Mouse (Mus musculus) frontal cortex, postnatal 25 days (tissue): Measurements from ENCODE around the gene Ppm1a.
"Not testable (repeated sequence)": the region's sequence is repeated elsewhere in the genome, so short reads cannot be mapped to it uniquely, and the experiment has no call there.

ENCODE experiments used
- DNase-seq, 2 experiments: peaks; one replicate each; pipeline ENCODE4 v3.0.0; 2022; ENCODE audit warnings: low spot score in 2 of 2

Gene Ppm1a

DNA sequence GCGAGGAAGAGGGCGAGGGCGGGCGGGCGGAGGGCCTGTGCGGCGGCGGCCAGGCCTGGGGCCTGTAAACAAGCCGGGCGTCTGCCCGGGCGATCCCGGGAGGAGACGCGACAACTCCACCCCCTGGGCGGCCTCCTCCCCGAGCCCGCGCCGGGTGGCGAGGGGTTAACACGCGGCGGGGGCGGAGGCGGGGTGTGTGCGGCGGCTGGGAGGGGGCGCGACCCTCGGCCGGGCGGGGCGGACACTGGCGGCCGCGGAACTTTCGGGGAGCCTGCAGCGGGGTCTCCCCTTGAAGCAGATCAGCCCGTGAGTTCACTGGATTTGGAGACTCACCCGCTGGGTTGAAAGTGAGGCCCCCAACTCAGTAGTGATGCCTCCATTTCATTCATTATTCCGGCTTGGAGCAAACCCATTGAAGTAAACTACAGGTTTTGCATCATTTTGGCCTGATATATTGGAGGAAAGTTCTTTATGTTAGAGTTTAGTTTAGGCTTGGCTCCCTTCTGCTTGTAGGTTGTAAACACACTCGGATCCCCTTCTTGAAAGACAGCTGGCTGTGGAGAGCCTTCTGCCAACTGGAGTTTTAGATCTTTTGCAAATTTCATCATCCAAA, 4.5 kb downstream of the Ppm1a start:
- DNase-seq: peak; percentile 13 to 33

DNA sequence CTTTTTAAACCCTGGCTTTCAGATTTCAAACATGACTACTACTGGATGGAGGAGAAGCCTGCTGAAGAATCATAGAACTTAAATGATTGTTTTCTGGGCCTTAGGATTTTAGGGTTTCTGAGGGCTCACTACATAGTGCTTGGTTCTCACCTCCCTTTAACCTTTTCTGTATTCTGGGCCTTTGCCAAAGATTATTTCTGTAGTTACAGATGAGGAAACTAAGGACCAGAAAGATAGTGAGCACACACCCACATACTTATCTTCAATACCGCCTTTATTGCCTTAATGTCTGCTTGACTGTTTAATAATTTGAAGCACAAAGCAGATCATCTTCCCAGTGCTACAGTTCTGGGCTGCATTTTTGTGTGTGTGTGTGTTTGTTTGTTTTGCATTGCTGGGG, 5.2 kb downstream of the Ppm1a start:
- DNase-seq: no peak

DNA sequence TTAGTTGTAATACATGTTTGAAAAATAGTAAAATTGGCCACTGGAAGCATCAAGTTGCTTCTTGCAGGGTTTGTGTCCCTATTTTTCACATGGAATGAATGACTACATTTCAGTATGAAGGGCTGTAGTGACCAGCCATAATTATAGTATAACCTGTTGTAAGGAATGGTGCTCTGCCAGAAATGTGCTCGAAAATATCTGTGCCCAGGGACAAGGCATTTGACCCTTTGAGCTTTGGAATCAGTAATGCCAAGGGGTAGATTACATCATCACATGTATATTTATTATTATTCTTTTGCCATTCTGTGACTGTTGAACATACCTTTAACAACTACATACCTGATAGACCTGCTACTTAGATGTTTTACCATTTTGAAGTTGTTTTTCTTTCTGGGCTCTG, 5.9 kb downstream of the Ppm1a start:
- DNase-seq: no peak

DNA sequence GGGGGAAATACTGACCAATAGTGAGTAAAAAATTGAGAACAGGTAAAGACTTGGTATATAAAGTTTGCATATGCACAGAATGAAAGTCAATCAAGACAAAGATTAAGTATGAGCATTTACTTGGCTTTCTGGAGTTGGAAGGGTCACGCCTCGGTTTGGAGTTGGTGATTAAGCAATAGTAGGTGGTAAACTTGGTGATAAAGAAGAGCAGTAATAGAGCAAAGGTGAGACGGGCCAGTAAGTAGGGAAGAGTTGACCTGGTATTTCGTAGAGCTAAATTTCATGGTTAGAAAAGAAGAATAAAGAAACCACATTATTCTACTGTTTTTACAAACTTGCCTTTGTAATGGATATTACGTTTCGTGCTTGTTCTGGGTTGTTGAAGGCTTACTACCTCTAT, 10.6 kb downstream of the Ppm1a start:
- DNase-seq: no peak

DNA sequence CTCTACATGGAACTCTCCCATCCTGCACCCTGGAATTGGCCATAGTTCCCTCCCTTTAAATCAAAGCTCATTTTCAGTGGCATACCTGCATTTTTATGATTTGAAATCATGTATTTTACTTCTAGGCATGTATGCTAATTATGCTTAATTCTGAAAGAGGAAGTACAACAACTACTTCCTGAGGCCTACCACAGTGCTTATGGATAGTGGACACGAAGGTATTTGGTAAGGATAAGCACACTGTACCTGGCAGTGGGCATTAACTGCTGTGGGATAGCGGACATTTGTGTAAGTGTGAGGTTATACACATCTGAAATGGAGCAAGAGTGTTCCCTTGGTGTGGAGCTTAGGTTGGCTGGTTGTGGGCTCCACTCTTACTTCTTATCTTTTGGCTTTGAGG, 11.0 kb downstream of the Ppm1a start:
- no peak for DNase-seq

DNA sequence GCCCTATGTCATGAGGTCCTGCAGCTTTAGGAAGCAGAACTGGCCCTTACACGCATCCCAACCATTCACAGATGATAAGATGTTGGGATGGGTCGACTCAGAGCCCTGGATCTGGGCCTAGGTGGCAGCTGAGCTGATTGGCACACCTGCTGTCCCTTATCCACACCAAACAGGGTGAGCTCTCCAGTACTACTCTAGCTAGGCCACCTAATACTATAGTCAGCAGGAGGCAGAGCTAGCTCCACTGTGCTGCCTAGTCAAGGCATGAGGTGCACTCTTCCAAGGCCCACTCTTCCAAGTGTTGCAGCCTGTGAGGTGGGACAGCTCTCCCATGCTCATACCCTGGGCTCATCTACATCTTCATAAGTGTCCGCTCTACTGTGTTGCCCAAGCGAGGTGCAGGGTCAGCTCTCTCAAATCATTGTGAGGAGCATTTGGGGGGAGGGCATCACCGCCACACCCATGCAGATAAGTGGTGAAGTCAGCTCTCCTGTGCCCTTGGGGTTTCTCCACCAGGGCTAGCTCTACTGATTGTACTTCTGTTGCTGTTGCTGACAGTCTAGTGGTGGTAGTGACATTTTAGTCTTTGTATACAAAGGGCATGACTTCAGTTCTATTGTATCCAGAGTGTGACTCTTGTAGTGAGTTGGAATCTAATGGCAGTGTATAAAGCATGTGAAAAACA, 12.4 kb downstream of the Ppm1a start:
- no peak for DNase-seq

DNA sequence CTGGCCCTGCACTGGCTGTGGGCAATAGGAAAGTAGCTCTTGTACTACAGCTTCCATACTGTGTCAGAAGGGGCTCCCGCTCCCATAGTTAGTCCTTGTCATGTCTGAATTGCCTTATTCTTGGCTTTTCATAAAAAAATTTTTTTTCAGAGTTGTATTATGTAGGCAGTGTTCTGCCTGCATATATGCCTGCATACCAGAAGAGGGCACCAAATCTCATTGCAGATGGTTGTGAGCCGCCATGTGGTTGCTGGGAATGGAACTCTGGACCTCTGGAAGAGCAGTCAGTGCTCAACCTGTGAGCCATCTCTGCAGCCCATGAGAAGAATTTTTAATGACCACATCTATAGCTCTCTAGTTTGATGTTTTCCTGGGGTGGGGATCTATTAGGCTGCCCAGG, 13.9 kb downstream of the Ppm1a start:
- DNase-seq: no peak

DNA sequence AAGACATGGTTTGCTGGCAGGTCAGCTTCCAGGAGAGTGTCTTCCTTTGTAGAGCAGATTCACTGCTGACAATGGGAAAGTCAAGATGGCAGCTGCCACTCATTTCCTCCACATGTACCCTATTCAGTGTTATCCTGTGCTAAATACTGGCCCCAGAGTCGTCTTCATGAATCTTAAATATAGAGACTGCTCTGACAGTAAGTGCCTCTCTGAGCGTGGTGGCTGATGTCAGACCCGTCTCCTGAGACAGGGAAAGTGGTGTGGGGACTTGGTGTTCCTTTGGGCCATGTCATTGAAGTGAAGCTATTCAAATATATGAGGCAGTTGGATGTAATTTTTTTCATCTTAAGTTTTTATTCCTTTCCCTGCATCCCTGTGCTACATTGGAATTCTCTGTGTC, 14.5 kb downstream of the Ppm1a start:
- DNase-seq: no peak

DNA sequence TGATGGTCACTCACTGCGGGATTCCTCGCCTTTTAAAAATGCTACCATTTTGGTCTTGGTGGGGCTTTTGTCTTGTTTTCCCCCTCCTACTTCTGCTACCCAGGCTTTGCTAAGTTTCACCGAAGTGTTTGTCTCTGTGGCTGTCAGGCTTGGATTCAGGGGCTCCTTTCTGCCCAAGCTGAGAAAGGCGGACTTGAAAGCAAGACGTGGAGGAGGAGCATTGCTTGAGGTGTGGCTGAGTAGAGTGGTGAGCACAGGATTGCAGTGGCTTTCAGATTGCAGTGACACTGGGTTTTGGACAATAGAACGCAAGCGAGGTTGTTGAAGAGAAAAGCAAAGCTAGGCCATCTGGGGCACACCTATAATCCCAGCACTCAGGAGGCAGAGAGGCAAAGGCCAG, 16.7 kb downstream of the Ppm1a start:
- no peak for DNase-seq

DNA sequence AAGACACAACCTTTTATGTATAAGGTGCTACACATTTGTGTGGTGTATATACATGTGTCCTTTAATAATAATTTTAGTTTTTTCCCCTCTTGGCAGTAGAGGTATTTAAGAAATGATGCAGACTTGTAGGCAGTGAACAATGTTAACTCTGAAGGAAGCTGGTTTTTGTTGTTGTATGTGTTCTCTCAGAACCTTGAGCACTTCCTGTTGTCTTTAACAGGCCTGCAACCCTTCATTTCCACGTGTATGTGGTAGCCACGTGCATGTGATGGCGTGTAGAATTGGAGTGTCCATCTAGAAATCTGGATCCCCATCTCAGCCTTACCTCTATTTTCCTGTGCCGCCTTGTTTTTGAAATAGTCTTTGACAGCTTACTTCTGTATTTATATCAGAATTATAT, 20.0 kb downstream of the Ppm1a start:
- no peak for DNase-seq

DNA sequence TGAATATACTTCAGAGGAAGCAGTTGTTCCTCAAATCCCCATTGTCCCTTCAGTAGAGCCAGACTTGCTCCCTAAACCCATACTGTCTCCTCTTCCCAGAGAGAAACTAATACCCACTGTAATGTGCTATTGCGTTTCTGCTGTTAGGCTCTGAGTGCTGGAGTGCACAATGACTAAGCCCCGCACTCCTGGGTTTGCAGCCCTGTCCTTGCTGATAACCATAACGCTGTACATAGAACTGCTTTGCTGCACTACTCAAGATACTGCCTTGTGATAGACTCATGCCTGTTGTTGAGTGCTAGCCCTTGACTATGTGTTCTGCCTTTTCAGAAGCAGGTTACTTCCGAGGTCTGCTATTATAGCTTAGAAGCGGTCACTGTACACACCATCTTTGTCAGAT, 22.9 kb downstream of the Ppm1a start:
- DNase-seq: no peak

DNA sequence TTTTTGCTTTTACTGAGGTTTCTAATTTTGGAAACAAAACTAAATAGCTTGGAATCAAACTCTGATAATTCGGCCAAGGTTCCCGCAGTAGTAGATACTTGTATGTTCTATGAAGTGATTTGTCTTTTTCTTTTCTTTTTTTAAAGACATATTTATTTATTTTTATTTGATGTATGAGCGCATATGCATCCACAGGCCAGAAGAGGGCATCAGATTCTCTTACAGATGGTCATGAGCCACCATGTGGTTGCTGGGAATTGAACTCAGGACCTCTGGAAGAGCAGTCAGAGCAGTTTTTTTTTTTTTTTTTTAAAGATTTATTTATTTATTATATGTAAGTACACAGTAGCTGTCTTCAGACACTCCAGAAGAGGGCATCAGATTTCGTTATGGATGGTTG, 25.5 kb downstream of the Ppm1a start:
- DNase-seq: not testable (repeated sequence)

DNA sequence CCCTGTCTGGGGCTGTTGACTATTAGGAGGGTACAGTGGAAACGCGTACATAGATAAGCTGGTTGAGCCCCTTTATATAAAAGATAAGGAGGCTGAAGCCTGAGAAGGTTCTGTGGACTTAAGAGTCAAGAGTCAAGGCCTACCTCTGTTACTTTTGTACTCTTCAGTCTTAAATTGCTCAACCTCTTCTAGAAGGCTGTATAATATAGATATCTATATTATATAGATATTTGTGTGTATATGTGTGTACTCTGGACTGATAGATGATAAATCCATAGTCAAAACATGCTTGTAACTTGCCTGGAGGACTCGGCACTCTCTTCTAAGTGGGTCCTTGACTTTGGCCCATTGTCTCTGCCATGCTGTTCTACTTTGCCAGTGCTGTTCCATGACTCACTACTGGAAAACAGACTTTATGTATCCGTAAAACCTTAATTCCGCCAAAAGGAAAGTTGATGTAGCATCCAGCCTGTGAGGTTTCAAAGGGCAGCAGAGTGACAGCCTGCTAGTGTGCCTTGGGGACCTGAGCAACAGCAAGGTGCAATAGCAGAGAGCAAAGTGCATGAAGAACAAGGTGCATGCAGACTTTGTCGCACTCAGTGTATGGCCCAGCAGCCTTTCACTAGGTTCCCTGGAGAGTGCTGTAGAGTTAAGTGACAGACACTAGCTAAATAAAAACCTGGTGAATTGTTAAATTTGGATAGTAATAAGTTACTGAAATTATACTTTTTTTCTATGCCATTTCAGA, 28.1 kb downstream of the Ppm1a start:
- DNase-seq: no peak

DNA sequence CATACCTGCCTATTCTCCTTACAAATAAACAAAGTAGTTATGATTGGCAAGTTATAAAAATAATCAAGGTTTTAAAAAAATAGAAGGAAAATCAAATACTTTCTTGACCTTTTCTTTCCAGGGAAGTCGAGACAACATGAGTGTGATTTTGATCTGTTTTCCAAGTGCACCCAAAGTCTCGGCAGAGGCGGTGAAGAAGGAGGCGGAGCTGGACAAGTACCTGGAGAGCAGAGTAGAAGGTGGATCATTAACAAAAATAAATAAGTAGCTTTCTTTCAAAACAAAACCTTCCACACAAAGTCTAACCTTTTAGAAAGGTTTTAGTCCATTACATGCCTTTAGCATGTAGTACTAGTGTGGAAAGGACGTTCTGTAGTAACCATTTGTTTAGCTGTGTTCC, 29.3 kb downstream of the Ppm1a start:
- DNase-seq: no peak

DNA sequence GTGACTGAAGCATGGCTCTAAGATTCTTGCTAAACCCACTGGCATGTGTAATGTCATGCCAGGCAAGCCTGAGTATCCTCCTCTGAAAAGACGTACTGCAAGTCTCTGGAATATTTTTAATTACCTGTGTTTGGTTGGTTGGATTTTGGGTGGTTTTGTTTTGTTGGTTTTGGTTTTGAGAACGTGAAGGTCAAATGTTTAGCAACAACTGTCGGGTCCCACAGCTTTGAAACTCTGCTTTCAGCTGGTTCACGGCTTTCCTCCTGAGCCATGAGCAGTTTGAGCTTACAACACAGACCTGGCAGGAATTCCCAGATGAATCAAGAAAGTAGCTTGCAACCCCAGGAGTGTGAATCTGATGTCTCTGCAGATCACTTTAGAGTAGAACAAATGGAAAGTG, 29.7 kb downstream of the Ppm1a start:
- DNase-seq: no peak

DNA sequence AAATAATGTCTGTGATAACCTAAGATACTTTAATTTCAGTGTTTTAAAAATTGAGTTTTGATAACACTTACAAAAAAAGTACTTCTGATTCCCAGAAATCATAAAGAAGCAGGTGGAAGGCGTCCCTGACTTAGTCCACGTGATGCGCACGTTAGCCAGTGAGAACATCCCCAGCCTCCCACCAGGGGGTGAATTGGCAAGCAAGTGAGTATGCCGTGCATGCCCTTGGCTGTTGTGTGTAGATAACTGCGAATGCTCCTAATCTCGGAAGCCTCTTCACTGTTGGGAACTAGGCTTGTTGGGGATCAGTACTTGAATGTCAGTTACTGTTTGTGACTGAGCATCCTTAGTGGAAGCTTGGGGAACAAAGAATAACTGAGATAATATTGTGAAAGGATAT, 33.3 kb downstream of the Ppm1a start:
- DNase-seq: no peak

DNA sequence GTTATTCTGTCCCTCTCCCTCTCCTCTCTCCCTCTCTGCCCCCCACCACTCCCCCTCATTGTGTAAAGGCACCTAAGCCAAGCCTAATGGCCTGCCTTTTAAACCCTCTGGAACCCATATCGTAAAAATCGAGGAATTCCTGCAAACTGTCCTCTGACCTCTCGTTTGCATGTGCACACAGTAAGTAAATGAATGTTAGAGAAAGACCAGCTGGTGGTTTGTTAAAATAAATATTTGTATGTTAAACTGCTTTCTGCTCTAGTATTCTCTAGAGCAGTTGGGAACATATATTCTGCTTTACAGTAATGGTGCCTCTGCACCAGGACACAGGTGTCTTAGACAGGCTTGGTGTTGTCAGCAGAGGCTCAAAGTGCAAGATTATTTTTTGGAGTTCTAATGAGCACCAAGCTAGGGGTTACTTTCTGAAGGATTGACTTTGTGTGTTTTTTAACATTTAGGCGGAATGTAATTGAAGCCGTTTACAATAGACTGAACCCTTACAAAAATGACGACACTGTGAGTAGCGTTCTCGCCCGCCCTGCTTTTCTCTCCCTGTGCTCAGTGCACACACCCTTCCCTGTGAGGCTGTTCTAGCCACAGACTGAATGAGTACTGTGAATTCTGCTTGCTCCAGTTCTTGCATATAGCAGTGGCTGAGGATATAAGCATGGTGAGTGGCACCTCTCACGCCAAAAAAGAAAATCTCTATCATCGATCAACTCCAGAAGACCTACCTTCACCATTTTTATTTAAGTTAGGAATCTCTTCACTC, 35.3 kb downstream of the Ppm1a start:
- no peak for DNase-seq

DNA sequence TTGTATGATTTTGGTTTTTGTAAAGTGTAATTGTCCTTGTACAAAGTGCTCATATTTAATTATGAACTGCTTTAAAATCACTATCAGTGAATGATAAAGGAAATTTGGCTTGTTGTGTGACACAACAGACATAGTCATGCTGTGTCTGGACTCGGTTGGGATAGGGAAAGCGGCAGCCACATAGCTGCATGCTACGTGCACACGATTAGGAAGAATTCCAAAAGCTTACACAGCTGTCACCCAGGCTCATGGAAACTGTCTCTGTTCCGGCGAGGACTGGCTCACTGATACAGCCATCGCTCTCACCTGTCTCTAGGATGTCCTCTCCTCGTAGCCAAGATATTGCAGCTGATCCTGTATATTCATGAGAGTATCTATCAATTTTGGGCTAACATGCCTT, 36.7 kb downstream of the Ppm1a start:
- no peak for DNase-seq

DNA sequence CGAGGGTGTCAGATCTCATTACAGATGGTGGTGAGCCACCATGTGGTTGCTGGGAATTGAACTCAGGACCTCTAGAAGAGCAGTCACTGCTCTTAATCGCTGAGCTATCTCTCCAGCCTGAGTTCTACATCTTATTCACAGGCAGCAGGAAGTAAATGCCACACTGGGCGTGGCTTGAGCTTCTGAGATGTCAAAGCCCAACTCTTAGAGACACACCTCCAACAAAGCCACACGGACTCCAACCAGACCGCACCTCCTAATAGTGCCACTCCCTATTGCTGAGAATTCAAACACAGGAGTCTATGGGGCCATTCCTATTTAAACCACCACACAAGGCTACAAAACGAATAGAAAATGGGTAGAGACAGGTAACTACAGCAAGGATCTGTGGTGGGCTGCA, 52.5 kb downstream of the Ppm1a start:
- no peak for DNase-seq

DNA sequence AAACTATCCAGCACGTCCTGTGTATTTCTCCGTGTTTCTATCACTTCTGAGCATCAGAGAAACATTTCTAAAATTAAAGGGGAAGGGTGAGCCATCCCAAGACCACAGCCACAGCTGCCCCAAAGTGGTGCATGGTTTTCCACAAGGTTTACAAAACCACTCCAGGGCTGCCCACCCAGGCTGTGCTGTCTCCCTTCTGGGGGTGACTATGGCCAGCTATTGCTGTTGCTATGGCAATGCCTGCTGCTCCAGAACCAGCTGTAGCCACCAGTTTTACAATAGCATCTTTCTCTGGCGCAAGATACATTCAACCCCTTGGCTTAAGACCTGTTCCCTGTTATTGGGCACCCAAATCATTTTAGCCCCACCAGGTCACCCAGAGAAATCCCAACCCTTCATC, 54.3 kb downstream of the Ppm1a start:
- no peak for DNase-seq

DNA sequence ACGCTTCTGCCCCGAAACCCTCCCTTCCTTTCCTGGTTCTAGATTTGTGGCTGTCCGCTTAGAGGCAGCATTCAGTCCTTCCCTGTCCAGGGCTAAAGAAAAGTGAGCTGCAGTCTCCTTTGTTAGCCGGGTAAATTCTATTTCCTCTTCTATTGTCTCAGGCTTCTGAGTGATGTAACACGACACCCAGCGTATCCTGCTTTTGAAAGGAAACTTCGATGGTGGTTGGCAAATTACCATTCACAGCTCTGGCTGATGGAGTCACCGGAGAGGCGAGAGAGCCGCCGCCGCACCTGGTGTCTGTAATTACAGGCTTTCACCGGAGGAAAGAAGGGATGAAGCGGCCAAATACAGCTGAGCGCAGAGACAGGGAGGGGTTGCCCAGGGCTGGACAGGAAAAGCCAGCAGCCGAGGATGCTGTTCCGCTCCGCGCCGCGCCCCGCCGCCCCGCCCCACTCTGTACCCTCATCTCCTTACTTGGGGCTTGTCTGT, 63.7 kb downstream of the Ppm1a start:
- DNase-seq: no peak

DNA sequence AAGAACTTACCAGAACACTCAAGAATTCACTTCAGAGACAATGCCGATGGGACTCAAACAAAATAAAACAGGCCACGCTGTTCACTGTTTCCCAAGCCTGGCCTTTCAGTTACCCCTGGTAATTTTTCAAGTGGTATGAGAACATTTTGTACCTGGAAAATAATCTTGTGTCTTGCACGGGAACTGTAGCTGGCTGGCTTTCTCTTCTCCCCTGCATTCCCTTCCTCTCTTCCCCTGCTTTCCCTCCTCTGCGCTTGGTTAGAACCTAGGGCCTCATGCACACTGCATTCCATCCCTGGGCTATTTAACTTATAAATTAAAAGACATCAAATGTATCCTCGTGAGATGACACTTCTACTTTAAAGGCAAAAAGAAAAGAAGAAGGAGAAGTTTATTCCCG, 64.3 kb downstream of the Ppm1a start:
- no peak for DNase-seq
